Mouse (Mus musculus) midbrain, embryonic 13.5 days (tissue): Measurements from ENCODE around the gene Gzmb. TPM values are rescaled to one million over a fixed set of nuclear protein-coding genes. Genes with fewer than 3 reads are reported as not detected.
"Not testable (repeated sequence)": the region's sequence is repeated elsewhere in the genome, so short reads cannot be mapped to it uniquely, and the experiment has no call there.

Experiments
- ATAC-seq: fragments of 200-750 bp; cut with Nextera tagmentation; 2 replicates; pipeline ENCODE4 v1.8.0; 2017; ENCODE audit warnings: mild to moderate bottlenecking, moderate TSS enrichment, moderate library complexity
- H3K27ac ChIP-seq: fragments of 300-500 bp; sonication (generic); 2 replicates; pipeline ENCODE4 v1.5.1; 2015; ENCODE audit warnings: inconsistent platforms, mild to moderate bottlenecking, moderate library complexity
- H3K27me3 ChIP-seq: fragments of 300-500 bp; sonication (generic); 2 replicates; pipeline ENCODE4 v1.6.1; 2015; ENCODE audit warnings: mild to moderate bottlenecking, inconsistent platforms
- H3K36me3 ChIP-seq: fragments of 300-500 bp; sonication (generic); 2 replicates; pipeline ENCODE4 v1.6.1; 2015; ENCODE audit warnings: mild to moderate bottlenecking, inconsistent platforms
- H3K4me1 ChIP-seq: fragments of 300-500 bp; sonication (generic); replicated peaks from 2 replicates; pipeline ENCODE4 v1.6.1; 2015; ENCODE audit warnings: inconsistent platforms
- H3K4me2 ChIP-seq: fragments of 300-500 bp; sonication (generic); replicated peaks from 2 replicates; pipeline ENCODE4 v1.6.1; 2015; ENCODE audit warnings: moderate library complexity, mild to moderate bottlenecking, inconsistent platforms
- H3K4me3 ChIP-seq: fragments of 300-500 bp; sonication (generic); replicated peaks from 2 replicates; pipeline ENCODE4 v1.5.1; 2015; ENCODE audit warnings: mild to moderate bottlenecking, inconsistent platforms
- H3K9ac ChIP-seq: fragments of 300-500 bp; sonication (generic); replicated peaks from 2 replicates; pipeline ENCODE4 v1.6.1; 2015; ENCODE audit warnings: mild to moderate bottlenecking, inconsistent platforms
- H3K9me3 ChIP-seq: fragments of 300-500 bp; sonication (generic); 2 replicates; pipeline ENCODE4 v1.6.1; 2016; ENCODE audit warnings: mild to moderate bottlenecking, inconsistent platforms
- WGBS: fragments of 180-500 bp; shearing (Covaris S2); methylation state at CpG from one replicate; pipeline ENCODE4 v1.1.7; 2015; 5-methylcytosine and 5-hydroxymethylcytosine counted together
- polyA plus RNA-seq: library from polyadenylated mRNA; unstranded; fragments of >200 nt; fragmentation: Nextera tagmentation; extraction: Ambion mirVana; gene quantifications from 2 replicates; pipeline ENCODE4 v1.2.1, GENCODE M21; 2015

Gzmb gene
- polyA plus RNA-seq, 1 experiment from 2014 or later, result not detected

DNA sequence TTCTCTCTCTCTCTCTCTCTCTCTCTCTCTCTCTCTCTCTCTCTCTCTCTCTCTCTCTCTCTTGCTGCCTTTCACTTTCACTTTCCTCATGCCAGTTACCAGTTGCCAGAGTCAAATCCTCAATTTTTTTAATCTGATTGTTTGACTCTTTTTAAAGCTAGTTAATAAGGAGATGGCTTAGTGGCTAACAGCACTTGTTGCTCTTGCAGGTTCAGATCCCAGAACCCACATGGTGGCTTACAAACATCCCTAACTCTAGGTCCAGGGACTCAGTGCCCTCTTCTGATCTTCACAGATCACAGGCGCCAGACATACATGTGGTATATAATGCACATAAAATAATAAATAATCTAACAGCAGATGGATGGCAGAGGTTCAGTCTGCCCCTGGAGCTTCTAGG is 21.8 kb upstream of the Gzmb start:
- 96% methylated on average over 1 of the region's 1 CpGs for WGBS
- ATAC-seq, result no peak
- no peaks in the 10 kb centered on the region for H3K27me3 ChIP-seq

DNA sequence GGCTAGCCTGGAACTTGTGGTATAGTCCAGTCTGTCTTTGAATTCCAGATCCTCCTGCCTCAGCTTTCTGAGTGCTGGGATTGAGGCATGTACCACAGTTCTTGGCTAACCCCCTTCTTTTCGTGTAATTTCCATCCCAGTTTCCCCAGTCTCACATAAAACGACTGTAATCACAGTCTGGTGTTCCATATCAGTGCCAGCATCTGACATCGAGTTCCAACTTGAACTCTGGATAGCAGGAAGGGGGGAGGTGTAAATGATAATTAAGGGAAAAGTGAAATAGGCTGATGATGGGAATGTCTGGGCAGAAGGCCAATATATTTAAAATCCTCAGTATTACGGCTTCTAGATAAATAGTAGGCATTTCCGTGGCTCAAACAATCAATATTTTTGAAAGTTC is 19.0 kb upstream of the Gzmb start:
- H3K9ac ChIP-seq, result no peak overlapping the region
- no peak overlapping the region for H3K27ac ChIP-seq
- no peak for ATAC-seq
- 80% methylated on average over 5 of the region's 5 CpGs for WGBS
- H3K4me3 ChIP-seq, result no peak overlapping the region
- H3K9me3 ChIP-seq, result no peaks in the 10 kb centered on the region
- H3K36me3 ChIP-seq, result no peaks in the 10 kb centered on the region
- no peak overlapping the region for H3K4me2 ChIP-seq
- H3K27me3 ChIP-seq, result no peaks in the 10 kb centered on the region
- H3K4me1 ChIP-seq, result no peaks in the 10 kb centered on the region

More for the DNA sequence above, 21.8 kb upstream of the Gzmb start:
- H3K4me2 ChIP-seq, result no peak overlapping the region
- H3K4me1 ChIP-seq, result no peaks in the 10 kb centered on the region
- H3K9ac ChIP-seq, result no peak overlapping the region
- no peaks in the 10 kb centered on the region for H3K9me3 ChIP-seq
- no peaks in the 10 kb centered on the region for H3K36me3 ChIP-seq
- H3K4me3 ChIP-seq, result no peak overlapping the region
- H3K27ac ChIP-seq, result no peak overlapping the region

GRCm38 (mm10) chr14:56278691-56279090 is 16.6 kb upstream of the Gzmb start:
- WGBS, result 46% methylated on average over 7 of the region's 7 CpGs
- not testable (repeated sequence) for H3K4me3 ChIP-seq, H3K9ac ChIP-seq, ATAC-seq, H3K27me3 ChIP-seq, H3K4me1 ChIP-seq, H3K36me3 ChIP-seq, H3K9me3 ChIP-seq, H3K4me2 ChIP-seq, H3K27ac ChIP-seq

DNA sequence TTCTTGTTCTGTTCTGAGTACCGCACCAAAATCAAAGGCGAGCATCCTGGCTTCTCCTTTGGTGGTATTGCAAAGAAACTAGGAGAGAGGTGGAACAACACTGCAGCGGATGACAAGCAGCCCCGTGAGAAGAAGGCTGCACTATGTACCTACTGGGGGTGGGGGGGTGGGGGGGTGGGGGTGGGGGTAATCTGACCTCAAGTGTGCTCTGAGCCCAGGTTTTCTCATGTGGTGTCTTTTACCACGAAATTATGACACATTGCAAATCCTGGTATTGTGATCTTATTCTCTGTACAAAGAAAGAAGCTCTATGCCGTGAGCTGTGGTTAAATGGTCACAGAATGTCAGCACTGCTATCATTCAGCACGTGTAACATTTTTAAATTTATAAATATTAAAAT is 14.0 kb upstream of the Gzmb start:
- H3K27me3 ChIP-seq, H3K36me3 ChIP-seq, H3K4me2 ChIP-seq, H3K9ac ChIP-seq, H3K4me1 ChIP-seq, H3K4me3 ChIP-seq, H3K27ac ChIP-seq, ATAC-seq, H3K9me3 ChIP-seq: not testable (repeated sequence)
- WGBS, result 85% methylated on average over 7 of the region's 7 CpGs

DNA sequence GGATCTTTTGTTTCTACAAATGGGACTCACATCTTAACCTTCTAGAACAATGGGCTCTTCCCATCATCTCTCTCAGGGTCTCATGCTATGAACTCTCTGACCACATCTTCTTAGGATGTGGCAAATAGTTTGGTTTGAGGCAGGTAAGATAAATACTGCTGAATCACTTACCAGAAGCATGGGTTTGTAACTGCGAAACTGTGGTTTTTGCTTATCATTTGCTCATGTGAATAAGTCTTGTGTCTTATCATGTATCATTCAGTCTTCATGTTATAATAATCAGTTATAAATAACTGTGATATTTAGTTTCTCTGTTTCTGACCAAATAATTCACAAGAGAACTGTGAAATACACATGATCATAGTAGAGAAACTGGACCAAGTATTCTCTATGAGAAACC is 4.0 kb upstream of the Gzmb start:
- Histone ChIP-seq H3K27ac (no peak overlapping the region), H3K36me3 (no peaks in the 10 kb centered on the region), H3K9ac (no peak overlapping the region), H3K4me3 (no peak overlapping the region), H3K4me2 (no peak overlapping the region), H3K9me3 (no peaks in the 10 kb centered on the region), H3K27me3 (no peaks in the 10 kb centered on the region), H3K4me1 (no peaks in the 10 kb centered on the region)
- WGBS, result 95% methylated on average over 1 of the region's 1 CpGs
- ATAC-seq, result no peak

GRCm38 (mm10) chr14:56240409-56240808 is 21.7 kb downstream of the Gzmb start:
- H3K9me3 ChIP-seq, result no peaks in the 10 kb centered on the region
- no peaks in the 10 kb centered on the region for H3K36me3 ChIP-seq
- H3K4me3 ChIP-seq, result no peak overlapping the region
- H3K27ac ChIP-seq, result no peak overlapping the region
- H3K9ac ChIP-seq, result no peak overlapping the region
- no peak overlapping the region for H3K4me2 ChIP-seq
- H3K27me3 ChIP-seq, result no peaks in the 10 kb centered on the region
- no peaks in the 10 kb centered on the region for H3K4me1 ChIP-seq
- ATAC-seq, result no peak

- no peak for ATAC-seq
- Histone ChIP-seq H3K4me1 (no peaks in the 10 kb centered on the region), H3K36me3 (no peaks in the 10 kb centered on the region), H3K4me2 (no peak within 1 kb of the TSS), H3K9ac (no peak within 1 kb of the TSS), H3K27ac (no peak within 1 kb of the TSS), H3K27me3 (no peaks in the 10 kb centered on the region), H3K4me3 (no peak within 1 kb of the TSS), H3K9me3 (no peaks in the 10 kb centered on the region)
- WGBS, result 91% methylated on average over 2 of the region's 2 CpGs
These were observed 27.5 kb downstream of the Gzmb start, which contains the start of gene Gzmc for GRCm38 (mm10) chr14:56234556-56234955. TSS of gene Gzmc (minus strand) at chr14:56234656.

DNA sequence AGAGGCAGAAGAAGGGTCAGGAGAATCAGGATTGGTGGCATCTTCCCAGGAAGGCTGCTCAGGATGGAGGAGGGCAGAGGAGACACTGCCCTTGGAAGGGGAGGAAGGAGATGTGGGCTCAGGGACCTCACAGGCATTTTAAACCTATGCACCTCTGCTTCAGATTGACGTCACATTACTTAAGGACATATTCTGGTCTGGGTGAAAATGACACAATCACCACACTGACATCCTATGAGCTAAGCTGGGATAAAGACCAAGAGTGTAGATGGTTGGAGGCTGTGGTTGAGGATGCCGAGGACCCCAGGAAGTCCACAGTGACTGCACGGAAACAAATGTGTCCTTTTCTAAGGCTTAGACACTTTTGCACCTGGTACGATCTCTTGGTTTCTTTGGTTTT is 50.7 kb downstream of the Gzmb start, which contains the start of gene Gzmf:
TSS of gene Gzmf (minus strand) at position 101 of the 400 bp plus-strand sequence.
- no peaks in the 10 kb centered on the region for H3K27me3 ChIP-seq
- no peaks in the 10 kb centered on the region for H3K36me3 ChIP-seq
- no peaks in the 10 kb centered on the region for H3K9me3 ChIP-seq
- no peak within 1 kb of the TSS for H3K4me2 ChIP-seq
- ATAC-seq, result no peak
- H3K4me1 ChIP-seq, result no peaks in the 10 kb centered on the region
- 91% methylated on average over 4 of the region's 4 CpGs for WGBS
- no peak within 1 kb of the TSS for H3K27ac ChIP-seq
- H3K4me3 ChIP-seq, result no peak within 1 kb of the TSS
- H3K9ac ChIP-seq, result no peak within 1 kb of the TSS

Other genes starting within 250 kb of the Gzmb start
- gene Mcpt1, start 244.3 kb downstream of the Gzmb start, polyA plus RNA-seq, result not detected in 2 replicates
- not detected in 2 replicates for gene Mcpt9, start 231.8 kb downstream of the Gzmb start, polyA plus RNA-seq
- not detected in 2 replicates for gene Mcpt2, start 220.2 kb downstream of the Gzmb start, polyA plus RNA-seq
- gene Mcpt4, start 199.9 kb downstream of the Gzmb start, polyA plus RNA-seq, result not detected in 2 replicates
- gene Mcpt8, start 177.0 kb downstream of the Gzmb start, polyA plus RNA-seq, result not detected in 2 replicates
- gene Ctsg, start 159.7 kb downstream of the Gzmb start, polyA plus RNA-seq, result not detected in 2 replicates
- not detected in 2 replicates for gene Gzme, start 141.6 kb downstream of the Gzmb start, polyA plus RNA-seq
- gene Gzmd, start 129.7 kb downstream of the Gzmb start, polyA plus RNA-seq, result not detected in 2 replicates
- not detected in 2 replicates for gene Gzmg, start 102.7 kb downstream of the Gzmb start, polyA plus RNA-seq
- not detected in 2 replicates for gene Gzmn, start 87.7 kb downstream of the Gzmb start, polyA plus RNA-seq
- not detected in 2 replicates for gene Gzmf, start 50.8 kb downstream of the Gzmb start, polyA plus RNA-seq
- not detected in 2 replicates for gene Gzmc, start 27.6 kb downstream of the Gzmb start, polyA plus RNA-seq
- gene Atp12a, start 102.8 kb upstream of the Gzmb start, polyA plus RNA-seq, result 0.05 TPM in 1 of 2 replicates, not detected in the other
- gene Rnf17, start 140.3 kb upstream of the Gzmb start, polyA plus RNA-seq, result 1.3 and 1.7 TPM in 2 replicates